Mouse (Mus musculus) intestine, postnatal 0 days (tissue): ENCODE data around the gene Gli3. TPM values are rescaled to one million over a fixed set of nuclear protein-coding genes. Genes with fewer than 3 reads are reported as not detected.

ENCODE experiments used
- ATAC-seq: fragments of 200-750 bp; cut with Nextera tagmentation; 2 replicates; pipeline ENCODE4 v1.8.0; 2017; ENCODE audit warnings: mild to moderate bottlenecking, moderate TSS enrichment, moderate library complexity
- H3K27ac ChIP-seq: fragments of 300-500 bp; sonication (generic); 2 replicates; pipeline ENCODE4 v1.5.1; 2014; ENCODE audit warnings: mild to moderate bottlenecking, low read depth, low read length, moderate library complexity
- H3K27me3 ChIP-seq: fragments of 300-500 bp; sonication (generic); replicated peaks from 2 replicates; pipeline ENCODE4 v1.6.1; 2014; ENCODE audit warnings: low read length, mixed read lengths; ENCODE audit not compliant: control insufficient read depth, insufficient read depth
- H3K36me3 ChIP-seq: fragments of 300-500 bp; sonication (generic); 2 replicates; pipeline ENCODE4 v1.6.1; 2014; ENCODE audit warnings: mild to moderate bottlenecking, moderate library complexity; ENCODE audit not compliant: control insufficient read depth, insufficient read depth
- H3K4me1 ChIP-seq: fragments of 300-500 bp; sonication (generic); replicated peaks from 2 replicates; pipeline ENCODE4 v1.6.1; 2014; ENCODE audit warnings: antibody characterized with exemption, low read length, mixed read lengths; ENCODE audit not compliant: control insufficient read depth, insufficient read depth
- H3K4me2 ChIP-seq: fragments of 300-500 bp; sonication (generic); replicated peaks from 2 replicates; pipeline ENCODE4 v1.6.1; 2014; ENCODE audit warnings: low read depth, mild to moderate bottlenecking, moderate library complexity
- H3K4me3 ChIP-seq: fragments of 300-500 bp; sonication (generic); 2 replicates; pipeline ENCODE4 v1.5.1; 2014; ENCODE audit warnings: low read depth, low read length
- H3K9ac ChIP-seq: fragments of 300-500 bp; sonication (generic); 2 replicates; pipeline ENCODE4 v1.6.1; 2014; ENCODE audit warnings: mild to moderate bottlenecking, low read depth, low read length
- H3K9me3 ChIP-seq: fragments of 300-500 bp; sonication (generic); 2 replicates; pipeline ENCODE4 v1.6.1; 2016; ENCODE audit warnings: mixed run types; ENCODE audit not compliant: control insufficient read depth
- CTCF ChIP-seq: sonication (generic); IDR thresholded peaks from 2 replicates; pipeline ENCODE4 v1.5.1; 2016; ENCODE audit warnings: low read depth, mild to moderate bottlenecking, control low read depth, antibody characterized with exemption, moderate library complexity
- WGBS: fragments of 180-500 bp; shearing (Covaris S2); extraction: QIAGEN DNeasy Blood & Tissue Kit; methylation state at CpG from one replicate; pipeline ENCODE4 v1.1.7; 2014; 5-methylcytosine and 5-hydroxymethylcytosine counted together
- polyA plus RNA-seq: library from polyadenylated mRNA; unstranded; fragments of >200 nt; fragmentation: Nextera tagmentation; extraction: Ambion mirVana; gene quantifications from 2 replicates; pipeline ENCODE4 v1.2.1, GENCODE M21; 2015

The Gli3 gene
- polyA plus RNA-seq, 1 experiment from 2014 or later = 5.0 TPM

DNA sequence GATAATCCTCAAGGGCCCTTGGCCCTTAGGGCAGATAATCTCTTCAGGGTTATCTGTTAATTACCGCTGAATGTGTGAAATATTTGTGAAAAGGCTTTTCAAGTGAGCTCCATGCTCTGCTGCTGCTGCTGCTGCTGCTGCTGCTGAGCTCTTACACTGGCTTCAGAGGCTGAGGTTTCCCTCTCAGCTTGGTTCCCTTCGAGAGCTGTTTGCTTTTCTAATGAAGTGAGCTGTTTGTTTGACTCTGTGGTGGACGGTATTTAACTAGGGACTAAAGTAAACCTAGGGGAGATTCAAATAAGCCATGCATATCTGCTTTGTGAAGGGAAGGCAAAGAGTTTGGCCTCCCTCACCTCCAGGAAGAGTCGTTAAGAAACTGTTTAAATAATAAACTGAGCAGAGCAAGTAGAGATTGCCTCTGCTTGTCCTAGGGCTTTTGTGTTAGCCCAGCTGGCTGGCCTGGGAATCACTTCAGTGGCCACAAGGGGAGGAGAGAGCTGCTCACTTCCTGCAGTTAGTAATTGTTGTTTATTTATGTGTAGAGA is 139.7 kb downstream of the Gli3 start:
- no peaks in the 10 kb centered on the region for H3K36me3 ChIP-seq
- no peak for TF ChIP-seq CTCF
- no peaks in the 10 kb centered on the region for H3K9me3 ChIP-seq
- H3K4me2 ChIP-seq = no peak overlapping the region
- no peaks in the 10 kb centered on the region for H3K27me3 ChIP-seq
- ATAC-seq = no peak
- H3K4me1 ChIP-seq = no peaks in the 10 kb centered on the region
- H3K9ac ChIP-seq = no peak overlapping the region
- 8% methylated on average over 4 of the region's 4 CpGs for WGBS
- H3K27ac ChIP-seq = no peak overlapping the region
- H3K4me3 ChIP-seq = no peak overlapping the region

DNA sequence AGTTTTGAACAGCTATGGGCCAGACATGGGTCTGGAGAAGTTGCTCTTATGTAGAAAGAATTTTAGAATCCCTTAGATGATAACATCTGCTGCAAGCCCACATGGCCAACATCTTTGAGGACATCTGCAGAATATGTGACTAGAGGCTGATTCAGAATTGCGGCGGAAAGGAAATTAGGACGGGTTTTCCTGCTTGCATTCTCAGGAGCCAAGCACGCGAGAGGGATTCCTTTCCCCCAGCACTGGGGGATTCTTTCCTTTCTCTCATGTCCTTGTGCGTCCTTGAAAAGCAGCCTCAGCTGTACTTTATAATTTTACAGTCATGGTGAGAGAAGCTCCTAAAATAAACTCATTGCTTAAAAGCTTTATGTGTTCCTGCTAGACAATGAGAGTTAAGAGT is 141.0 kb downstream of the Gli3 start:
- no peak for ATAC-seq
- Histone ChIP-seq H3K36me3 (no peaks in the 10 kb centered on the region), H3K4me2 (no peak overlapping the region), H3K4me3 (no peak overlapping the region), H3K4me1 (no peaks in the 10 kb centered on the region), H3K27ac (no peak overlapping the region), H3K9me3 (no peaks in the 10 kb centered on the region), H3K27me3 (no peaks in the 10 kb centered on the region), H3K9ac (no peak overlapping the region)
- TF ChIP-seq CTCF = no peak
- 58% methylated on average over 6 of the region's 6 CpGs for WGBS

- Histone ChIP-seq H3K4me2 (no peak overlapping the region), H3K4me1 (0 out of 2 replicates have a peak, but pooled peaks cover 3% of the 10 kb centered on the region), H3K27me3 (no peaks in the 10 kb centered on the region), H3K4me3 (no peak overlapping the region), H3K9ac (no peak overlapping the region), H3K36me3 (no peaks in the 10 kb centered on the region), H3K27ac (no peak overlapping the region), H3K9me3 (no peaks in the 10 kb centered on the region)
- 57% methylated on average over 3 of the region's 3 CpGs for WGBS
- ATAC-seq = no peak
- TF ChIP-seq CTCF = no peak
These were observed 154.4 kb downstream of the Gli3 start for GRCm38 (mm10) chr13:15617423-15617822.

DNA sequence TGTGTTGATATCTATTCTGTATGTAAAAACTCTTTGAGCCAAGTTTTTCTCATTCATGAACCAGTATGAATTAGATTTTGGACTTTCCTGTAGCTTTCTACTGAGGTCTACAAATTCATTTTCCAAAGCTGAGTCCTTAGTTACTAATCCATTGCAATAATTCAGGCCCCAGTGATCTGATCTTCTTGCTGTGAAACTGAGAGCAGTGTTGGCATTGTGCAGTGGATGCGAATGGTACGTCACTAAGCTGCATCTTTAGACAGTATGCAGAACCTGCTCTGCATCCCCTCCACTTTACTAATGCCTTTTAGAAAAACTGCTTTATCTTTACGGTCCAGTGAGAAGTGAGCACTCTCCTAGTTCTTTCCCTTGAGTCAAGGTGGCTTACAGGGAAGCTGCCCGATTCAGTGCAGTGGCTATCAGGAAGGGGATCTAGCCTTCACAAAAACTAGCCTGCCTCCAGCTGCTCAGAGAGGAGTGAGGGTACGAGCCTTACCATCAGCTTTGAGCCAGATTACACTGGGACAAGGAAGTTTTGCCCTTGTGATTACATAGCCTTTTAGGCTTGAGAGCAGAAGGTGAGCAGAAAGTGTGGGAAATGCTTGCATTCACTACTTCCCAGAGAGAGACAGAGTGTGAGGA is 155.1 kb downstream of the Gli3 start:
- TF ChIP-seq CTCF = no peak
- no peak overlapping the region for H3K4me3 ChIP-seq
- 0 out of 2 replicates have a peak, but pooled peaks cover 3% of the 10 kb centered on the region for H3K4me1 ChIP-seq
- H3K27ac ChIP-seq = no peak overlapping the region
- no peak overlapping the region for H3K4me2 ChIP-seq
- H3K9me3 ChIP-seq = no peaks in the 10 kb centered on the region
- H3K36me3 ChIP-seq = no peaks in the 10 kb centered on the region
- H3K9ac ChIP-seq = no peak overlapping the region
- no peaks in the 10 kb centered on the region for H3K27me3 ChIP-seq
- no peak for ATAC-seq
- WGBS = 61% methylated on average over 5 of the region's 5 CpGs

DNA sequence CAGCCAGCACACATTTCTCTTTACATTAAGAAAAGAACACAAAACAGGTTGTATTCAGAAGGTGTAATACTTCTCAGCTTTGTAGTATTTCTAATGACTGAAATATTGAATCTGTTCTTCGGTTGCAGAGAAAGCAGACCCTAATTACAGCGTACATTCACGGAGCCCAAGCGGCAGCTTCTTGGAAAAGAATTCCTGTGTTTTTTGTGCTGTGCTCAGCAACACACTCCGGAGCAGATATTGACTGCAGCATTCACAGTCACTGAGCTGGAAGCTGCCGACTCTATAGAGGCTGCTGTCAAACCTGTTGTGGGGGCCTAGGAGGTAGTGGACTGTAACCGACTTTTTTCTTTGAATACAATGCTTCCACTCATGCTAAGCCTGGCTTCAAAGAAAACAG is 158.0 kb downstream of the Gli3 start:
- 79% methylated on average over 7 of the region's 7 CpGs for WGBS
- no peak overlapping the region for H3K4me3 ChIP-seq

GRCm38 (mm10) chr13:15624490-15625353 is 161.7 kb downstream of the Gli3 start:
- no peak for TF ChIP-seq CTCF
- H3K4me1 ChIP-seq = no peaks in the 10 kb centered on the region
- no peaks in the 10 kb centered on the region for H3K9me3 ChIP-seq
- no peaks in the 10 kb centered on the region for H3K27me3 ChIP-seq
- no peaks in the 10 kb centered on the region for H3K36me3 ChIP-seq
- WGBS = 44% methylated on average over 8 of the region's 8 CpGs
- no peak for ATAC-seq
- no peak overlapping the region for H3K27ac ChIP-seq
- no peak overlapping the region for H3K4me3 ChIP-seq
- no peak overlapping the region for H3K4me2 ChIP-seq
- H3K9ac ChIP-seq = no peak overlapping the region

More for the DNA sequence above, 158.0 kb downstream of the Gli3 start:
- H3K9ac ChIP-seq = no peak overlapping the region
- H3K27me3 ChIP-seq = no peaks in the 10 kb centered on the region
- no peaks in the 10 kb centered on the region for H3K36me3 ChIP-seq
- ATAC-seq = no peak
- H3K4me2 ChIP-seq = no peak overlapping the region
- H3K4me1 ChIP-seq = 0 out of 2 replicates have a peak, but pooled peaks cover 3% of the 10 kb centered on the region
- H3K27ac ChIP-seq = no peak overlapping the region
- TF ChIP-seq CTCF = no peak
- no peaks in the 10 kb centered on the region for H3K9me3 ChIP-seq
